Mouse (Mus musculus): Measurements from ENCODE around the gene Dpm3.

DNA sequence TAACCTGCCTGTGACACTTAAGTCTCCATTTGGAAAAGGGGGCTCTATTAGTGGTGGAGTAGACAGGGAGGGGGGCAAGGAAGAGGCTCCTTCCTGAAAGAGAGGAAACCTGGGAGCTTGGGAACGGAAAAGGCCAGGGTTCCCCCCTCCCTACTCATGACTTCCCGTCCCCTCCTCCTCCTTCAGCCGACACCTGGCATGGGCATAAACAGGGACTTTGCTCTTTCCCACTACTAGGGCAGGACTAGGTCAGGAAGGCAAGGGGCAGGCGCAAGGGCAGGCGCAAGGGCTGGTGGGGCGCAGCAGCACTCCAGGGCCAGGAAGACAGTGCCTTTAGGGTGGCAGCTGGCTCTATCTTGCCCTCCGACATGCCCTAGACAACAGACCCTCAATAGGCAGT is 18.9 kb downstream of the Dpm3 start:
- TF ChIP-seq CTCF (IDR thresholded peaks at IDR 0.05; ENCODE audit: extremely low read depth, insufficient read depth, low read length) (no peak), POLR2A (IDR thresholded peaks at IDR 0.05; ENCODE audit: extremely low read depth, insufficient read depth, low read length) (no peak)
